Mouse (Mus musculus): ENCODE data around the gene Dyx1c1. TPM values are rescaled to one million over a fixed set of nuclear protein-coding genes. Genes with fewer than 3 reads are reported as not detected.

Gene Dyx1c1
- polyA plus RNA-seq, 1 experiment = 0.12 TPM

DNA sequence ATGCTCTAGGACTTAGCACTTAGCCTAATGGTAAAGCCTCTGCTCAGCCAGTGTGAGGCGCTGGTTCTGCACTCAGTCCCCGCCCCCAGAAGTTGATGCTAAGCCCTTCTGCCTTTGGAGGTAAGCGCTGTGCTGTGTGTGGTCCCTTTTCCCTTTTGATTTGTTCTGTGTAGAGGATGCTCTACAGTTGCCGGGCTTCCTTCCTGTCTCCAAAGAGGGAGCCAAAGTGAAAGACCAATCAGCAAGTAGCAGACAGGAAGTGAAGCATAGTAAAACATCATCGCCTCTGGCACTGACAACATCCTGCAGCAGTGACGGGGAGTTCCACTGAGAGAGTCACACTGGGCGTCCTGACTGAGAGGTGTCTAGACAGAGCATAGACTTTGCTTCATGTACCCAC lies 11.3 kb downstream of the Dyx1c1 start:
- 69% methylated on average over 7 of the region's 7 CpGs for WGBS
- DNase-seq (ENCODE audit: low read depth, low spot score) = no peak

GRCm38 (mm10) chr9:72972435-72972834 lies 13.8 kb downstream of the Dyx1c1 start:
- no peak for DNase-seq (ENCODE audit: low read depth, low spot score)
- 84% methylated on average over 5 of the region's 5 CpGs for WGBS

- no peak for DNase-seq (ENCODE audit: low read depth, low spot score)
These were observed 14.4 kb downstream of the Dyx1c1 start for GRCm38 (mm10) chr9:72972984-72973383.

- 94% methylated on average over 5 of the region's 5 CpGs for WGBS
- DNase-seq (ENCODE audit: low read depth, low spot score) = no peak
These were observed 16.1 kb downstream of the Dyx1c1 start for GRCm38 (mm10) chr9:72974734-72975133.

DNA sequence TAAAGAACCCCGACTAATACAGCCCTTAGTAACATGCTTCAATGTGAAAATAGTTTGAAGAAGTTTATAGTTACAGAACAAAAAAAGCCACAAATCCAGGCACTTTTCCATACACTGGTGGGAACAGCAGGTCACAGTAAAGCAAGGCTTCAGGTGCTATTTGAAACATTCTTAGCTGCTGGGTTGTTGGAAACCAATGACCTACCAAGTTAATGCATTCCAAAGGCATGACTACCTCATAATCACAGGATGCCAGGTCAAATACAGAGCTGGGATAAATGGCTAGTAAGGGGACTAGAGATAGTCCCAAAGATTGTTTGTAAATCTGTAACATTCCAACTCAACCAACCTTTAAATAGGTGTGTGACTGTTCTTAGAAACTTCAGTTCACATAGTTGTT lies 16.7 kb downstream of the Dyx1c1 start:
- DNase-seq (ENCODE audit: low read depth, low spot score) = no peak
- 90% methylated on average over 1 of the region's 1 CpGs for WGBS

DNA sequence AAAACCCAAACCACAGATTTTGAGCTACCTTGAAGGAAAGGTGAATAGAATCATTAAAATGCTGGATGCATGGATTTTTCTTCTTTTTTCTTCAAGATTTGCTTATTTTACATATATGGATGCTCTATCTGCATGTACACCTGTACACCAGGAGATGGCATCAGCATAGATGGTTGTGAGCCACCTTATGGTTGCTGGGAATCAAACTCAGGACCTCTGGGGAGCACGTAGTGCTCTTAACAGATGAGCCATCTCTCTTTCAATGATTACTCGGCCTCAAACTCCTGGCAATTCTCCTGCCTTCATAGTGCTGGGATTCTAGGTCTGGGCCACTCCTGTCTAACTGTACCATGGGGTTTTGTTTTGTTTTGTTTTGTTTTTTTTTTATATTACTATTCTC lies 24.5 kb downstream of the Dyx1c1 start:
- no peak for DNase-seq (ENCODE audit: low read depth, low spot score)
- 66% methylated on average over 2 of the region's 2 CpGs for WGBS

GRCm38 (mm10) chr9:72985250-72986220 lies 26.9 kb downstream of the Dyx1c1 start, which contains the start of the genes Ccpg1os and Ccpg1:
Gene Ccpg1os, minus strand, starts transcription at chr9:72985382.
Gene Ccpg1, plus strand, starts transcription at chr9:72985429.
- WGBS = under 1% methylated on average over 88 of the region's 88 CpGs
- DNase-seq (ENCODE audit: low read depth, low spot score) = peak; percentile 89

- 60% methylated on average over 3 of the region's 3 CpGs for WGBS
- DNase-seq (ENCODE audit: low read depth, low spot score) = no peak
These were observed 29.1 kb downstream of the Dyx1c1 start for GRCm38 (mm10) chr9:72987703-72988102.

DNA sequence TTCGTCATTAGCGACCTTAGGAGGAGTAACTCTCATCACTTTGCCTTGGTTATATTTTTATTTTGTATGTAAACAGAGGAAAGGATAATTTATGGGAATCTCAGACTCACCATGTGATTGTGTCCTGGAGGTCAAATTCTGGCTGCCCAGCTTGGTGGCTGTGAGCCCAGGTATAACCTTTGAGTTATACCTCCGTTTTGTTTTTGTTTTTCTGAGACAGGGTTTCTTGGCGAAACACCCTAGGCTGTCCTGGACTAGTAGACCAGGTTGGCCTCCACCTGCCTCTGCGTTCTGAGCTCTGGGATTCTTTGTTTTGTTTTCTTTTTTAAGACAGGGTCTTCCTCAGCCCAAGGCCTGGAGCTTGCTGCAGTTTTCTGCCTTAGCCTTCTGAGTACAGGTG lies 30.1 kb downstream of the Dyx1c1 start:
- no peak for DNase-seq (ENCODE audit: low read depth, low spot score)
- WGBS = 88% methylated on average over 5 of the region's 5 CpGs

DNA sequence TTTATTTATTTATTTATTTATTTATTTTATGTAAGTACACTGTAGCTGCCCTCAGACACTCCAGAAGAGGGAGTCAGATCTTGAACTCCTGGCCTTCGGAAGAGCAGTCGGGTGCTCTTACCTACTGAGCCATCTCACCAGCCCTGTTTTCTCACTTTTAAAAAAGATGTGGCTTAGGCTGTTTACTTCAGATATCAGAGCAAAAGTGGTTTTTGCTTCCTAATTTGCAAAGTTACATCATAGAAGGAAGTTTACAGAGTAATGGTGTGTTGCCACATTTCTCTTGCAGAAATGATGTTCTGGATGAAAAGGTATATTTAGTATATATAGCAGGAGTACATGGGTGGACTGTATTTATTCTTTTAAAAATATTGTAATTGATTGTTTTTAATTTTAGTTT lies 32.8 kb downstream of the Dyx1c1 start:
- 92% methylated on average over 2 of the region's 2 CpGs for WGBS
- no peak for DNase-seq (ENCODE audit: low read depth, low spot score)

GRCm38 (mm10) chr9:72992576-72992975 lies 34.0 kb downstream of the Dyx1c1 start:
- 87% methylated on average over 5 of the region's 5 CpGs for WGBS
- no peak for DNase-seq (ENCODE audit: low read depth, low spot score)

GRCm38 (mm10) chr9:72996167-72996566 lies 37.6 kb downstream of the Dyx1c1 start:
- DNase-seq (ENCODE audit: low read depth, low spot score) = no peak

- 82% methylated on average over 7 of the region's 7 CpGs for WGBS
- DNase-seq (ENCODE audit: low read depth, low spot score) = no peak
These were observed 38.2 kb downstream of the Dyx1c1 start for GRCm38 (mm10) chr9:72996806-72997205.

DNA sequence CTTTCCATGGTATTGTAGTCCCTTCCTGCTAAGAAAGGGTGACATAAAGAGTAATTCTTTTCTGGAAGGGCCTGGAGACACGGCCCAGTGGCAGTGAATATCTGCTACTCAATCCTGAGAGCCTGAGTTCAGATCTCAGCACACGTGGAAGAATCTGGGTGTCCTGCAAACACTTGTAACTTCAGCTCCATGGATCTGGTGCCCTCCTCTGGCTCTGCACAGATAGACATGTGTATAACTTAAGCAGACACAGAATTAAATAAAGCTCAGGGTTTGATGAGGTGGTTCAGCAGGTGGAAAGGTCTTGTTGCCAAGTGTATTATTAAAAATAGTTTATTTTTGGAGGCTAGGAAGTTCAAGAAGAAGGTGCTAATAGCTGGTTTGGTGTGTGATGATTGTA lies 41.9 kb downstream of the Dyx1c1 start:
- no peak for DNase-seq (ENCODE audit: low read depth, low spot score)
- WGBS = 61% methylated on average over 2 of the region's 2 CpGs

GRCm38 (mm10) chr9:73001314-73002011 lies 42.9 kb downstream of the Dyx1c1 start:
- WGBS = 88% methylated on average over 13 of the region's 13 CpGs
- DNase-seq (ENCODE audit: low read depth, low spot score) = no peak

GRCm38 (mm10) chr9:73002177-73002576 lies 43.6 kb downstream of the Dyx1c1 start:
- DNase-seq (ENCODE audit: low read depth, low spot score) = no peak
- WGBS = 56% methylated on average over 3 of the region's 3 CpGs

DNA sequence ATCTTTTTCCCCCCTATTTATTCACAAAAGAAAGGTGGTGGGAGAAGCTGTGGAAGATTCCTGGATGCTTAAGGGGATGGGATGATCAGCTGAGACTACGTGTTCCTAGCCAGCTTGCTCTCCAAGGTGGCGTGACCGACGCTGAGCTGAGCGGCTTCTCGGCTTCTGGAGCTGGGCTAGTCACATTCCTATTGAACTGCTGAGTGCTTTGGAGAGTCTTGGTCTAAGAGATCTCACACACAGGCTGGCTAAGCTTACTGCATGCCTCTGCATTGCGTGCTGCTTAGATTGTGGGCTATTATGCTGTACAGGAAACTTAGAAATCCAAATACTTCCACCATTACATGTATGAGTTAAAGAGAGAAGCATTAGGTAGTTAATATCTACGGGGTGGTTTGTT lies 45.5 kb downstream of the Dyx1c1 start:
- no peak for DNase-seq (ENCODE audit: low read depth, low spot score)
- 89% methylated on average over 8 of the region's 8 CpGs for WGBS

GRCm38 (mm10) chr9:73005106-73005505 lies 46.5 kb downstream of the Dyx1c1 start:
- WGBS = 80% methylated on average over 6 of the region's 6 CpGs

GRCm38 (mm10) chr9:73006175-73006574 lies 47.6 kb downstream of the Dyx1c1 start:
- no peak for DNase-seq (ENCODE audit: low read depth, low spot score)
- WGBS = 94% methylated on average over 3 of the region's 3 CpGs

More at GRCm38 (mm10) chr9:73005106-73005505, 46.5 kb downstream of the Dyx1c1 start:
- DNase-seq (ENCODE audit: low read depth, low spot score) = no peak

DNA sequence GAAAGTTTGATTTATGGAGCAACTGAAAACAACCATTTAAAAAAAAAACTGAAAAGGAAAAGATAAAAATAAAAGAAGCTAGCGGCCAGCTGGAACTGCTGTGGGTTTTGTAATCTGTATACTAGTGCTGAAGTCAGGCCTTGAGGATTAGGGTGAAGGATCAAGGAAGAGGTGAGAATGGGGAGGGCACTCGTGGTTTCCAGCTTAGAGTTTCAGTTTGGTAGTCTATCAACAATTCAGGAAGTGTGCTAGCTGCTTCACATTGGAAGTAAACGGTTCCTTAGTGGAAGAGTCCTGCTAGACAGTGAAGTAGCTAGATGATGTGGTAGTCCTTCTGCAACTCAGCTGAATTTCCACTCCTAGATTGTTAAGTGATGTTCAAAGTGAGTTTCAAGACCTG lies 49.8 kb downstream of the Dyx1c1 start:
- DNase-seq (ENCODE audit: low read depth, low spot score) = no peak
- WGBS = 55% methylated on average over 3 of the region's 3 CpGs

DNA sequence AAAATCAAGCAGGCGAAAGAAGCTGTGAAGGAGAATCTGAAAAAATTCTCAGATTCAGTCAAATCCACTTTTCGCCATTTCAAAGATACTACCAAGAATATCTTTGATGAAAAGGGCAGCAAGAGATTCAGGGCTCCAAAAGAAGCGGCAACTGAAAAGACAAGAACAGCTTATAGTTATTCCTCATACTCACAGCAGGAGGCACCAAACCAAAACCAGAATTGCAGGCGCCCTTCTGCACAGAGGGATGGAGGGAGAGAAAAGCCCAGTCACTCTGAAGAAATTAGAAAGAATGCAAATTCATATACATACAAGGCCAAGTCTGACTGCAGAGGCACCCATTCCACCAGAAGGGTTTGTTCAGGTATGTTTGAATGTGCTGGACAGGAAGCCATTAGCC lies 54.0 kb downstream of the Dyx1c1 start:
- DNase-seq (ENCODE audit: low read depth, low spot score) = no peak
- 93% methylated on average over 4 of the region's 4 CpGs for WGBS
